Mouse (Mus musculus) kidney, embryonic 15.5 days (tissue): Measurements from ENCODE around the gene Olfr1349. TPM values are rescaled to one million over a fixed set of nuclear protein-coding genes. Genes with fewer than 3 reads are reported as not detected.
"Not testable (repeated sequence)": the region's sequence is repeated elsewhere in the genome, so short reads cannot be mapped to it uniquely, and the experiment has no call there.

Source experiments
- ATAC-seq: fragments of 200-750 bp; cut with Nextera tagmentation; replicated peaks from 2 replicates; pipeline ENCODE4 v1.8.0; 2017; ENCODE audit warnings: moderate TSS enrichment; ENCODE audit not compliant: low FRiP score
- H3K27ac ChIP-seq: fragments of 300-500 bp; sonication (generic); 2 replicates; pipeline ENCODE4 v1.5.1; 2015; ENCODE audit warnings: mild to moderate bottlenecking, inconsistent platforms
- H3K27me3 ChIP-seq: fragments of 300-500 bp; sonication (generic); 2 replicates; pipeline ENCODE4 v1.6.1; 2015; ENCODE audit warnings: inconsistent platforms
- H3K36me3 ChIP-seq: fragments of 300-500 bp; sonication (generic); 2 replicates; pipeline ENCODE4 v1.6.1; 2015; ENCODE audit warnings: inconsistent platforms
- H3K4me1 ChIP-seq: fragments of 300-500 bp; sonication (generic); 2 replicates; pipeline ENCODE4 v1.6.1; 2015; ENCODE audit warnings: inconsistent platforms
- H3K4me2 ChIP-seq: fragments of 300-500 bp; sonication (generic); 2 replicates; pipeline ENCODE4 v1.6.1; 2015; ENCODE audit warnings: moderate library complexity, mild to moderate bottlenecking, inconsistent platforms
- H3K4me3 ChIP-seq: fragments of 300-500 bp; sonication (generic); replicated peaks from 2 replicates; pipeline ENCODE4 v1.5.1; 2015; ENCODE audit warnings: mild to moderate bottlenecking, inconsistent platforms
- H3K9ac ChIP-seq: fragments of 300-500 bp; sonication (generic); 2 replicates; pipeline ENCODE4 v1.6.1; 2015; ENCODE audit warnings: mild to moderate bottlenecking, inconsistent platforms
- H3K9me3 ChIP-seq: fragments of 300-500 bp; sonication (generic); replicated peaks from 2 replicates; pipeline ENCODE4 v1.6.1; 2016; ENCODE audit warnings: inconsistent platforms
- WGBS: fragments of 180-500 bp; shearing (Covaris S2); methylation state at CpG from one replicate; pipeline ENCODE4 v1.1.7; 2015; ENCODE audit warnings: mixed read lengths; 5-methylcytosine and 5-hydroxymethylcytosine counted together
- polyA plus RNA-seq: library from polyadenylated mRNA; unstranded; fragments of >200 nt; fragmentation: Nextera tagmentation; extraction: Ambion mirVana; gene quantifications from 2 replicates; pipeline ENCODE4 v1.2.1, GENCODE M21; 2015

Gene Olfr1349
- polyA plus RNA-seq = not detected in 2 replicates

GRCm38 (mm10) chr7:6522850-6523249 is at the start of gene Olfr1349:
Olfr1349 (minus strand) TSS chr7:6522950.
- H3K4me1 ChIP-seq = no peaks in the 10 kb centered on the region
- no peak for ATAC-seq
- no peaks in the 10 kb centered on the region for H3K27me3 ChIP-seq
- no peaks in the 10 kb centered on the region for H3K9me3 ChIP-seq
- H3K4me2 ChIP-seq = no peak within 1 kb of the TSS
- 86% methylated on average over 5 of the region's 5 CpGs for WGBS
- no peak within 1 kb of the TSS for H3K27ac ChIP-seq
- no peak within 1 kb of the TSS for H3K9ac ChIP-seq
- H3K4me3 ChIP-seq = no peak within 1 kb of the TSS
- no peaks in the 10 kb centered on the region for H3K36me3 ChIP-seq

GRCm38 (mm10) chr7:6564541-6564940 is 41.8 kb upstream of the Olfr1349 start, which contains the start of gene Olfr1350:
Olfr1350 (plus strand) TSS chr7:6564841.
- no peaks in the 10 kb centered on the region for H3K9me3 ChIP-seq
- H3K27me3 ChIP-seq = no peaks in the 10 kb centered on the region
- no peak within 1 kb of the TSS for H3K4me2 ChIP-seq
- H3K36me3 ChIP-seq = no peaks in the 10 kb centered on the region
- H3K4me3 ChIP-seq = no peak within 1 kb of the TSS
- ATAC-seq = no peak
- H3K27ac ChIP-seq = no peak within 1 kb of the TSS
- H3K9ac ChIP-seq = no peak within 1 kb of the TSS
- no peaks in the 10 kb centered on the region for H3K4me1 ChIP-seq

- H3K9ac ChIP-seq = no peak overlapping the region
- H3K4me1 ChIP-seq = no peaks in the 10 kb centered on the region
- no peak overlapping the region for H3K4me3 ChIP-seq
- H3K36me3 ChIP-seq = no peaks in the 10 kb centered on the region
- no peak overlapping the region for H3K4me2 ChIP-seq
- no peak overlapping the region for H3K27ac ChIP-seq
- ATAC-seq = no peak
- WGBS = 63% methylated on average over 5 of the region's 5 CpGs
- H3K27me3 ChIP-seq = no peaks in the 10 kb centered on the region
- H3K9me3 ChIP-seq = no peaks in the 10 kb centered on the region
Observed at GRCm38 (mm10) chr7:6526141-6526540, 3.4 kb upstream of the Olfr1349 start.

- Histone ChIP-seq H3K4me1 (no peaks in the 10 kb centered on the region), H3K36me3 (no peaks in the 10 kb centered on the region), H3K4me3 (no peak overlapping the region), H3K27me3 (no peaks in the 10 kb centered on the region), H3K9me3 (no peaks in the 10 kb centered on the region), H3K27ac (no peak overlapping the region), H3K9ac (no peak overlapping the region), H3K4me2 (no peak overlapping the region)
- ATAC-seq = no peak
- WGBS = 73% methylated on average over 3 of the region's 3 CpGs
Observed at GRCm38 (mm10) chr7:6525001-6525400, 2.3 kb upstream of the Olfr1349 start.

- ATAC-seq = no peak
- no peaks in the 10 kb centered on the region for H3K4me1 ChIP-seq
- no peak overlapping the region for H3K4me2 ChIP-seq
- no peak overlapping the region for H3K9ac ChIP-seq
- no peaks in the 10 kb centered on the region for H3K36me3 ChIP-seq
- H3K9me3 ChIP-seq = no peaks in the 10 kb centered on the region; the same call in 1 of the 2 replicates
- no peaks in the 10 kb centered on the region for H3K27me3 ChIP-seq
- no peak overlapping the region for H3K4me3 ChIP-seq
- 42% methylated on average over 1 of the region's 1 CpGs for WGBS
- H3K27ac ChIP-seq = no peak overlapping the region
Observed at GRCm38 (mm10) chr7:6521666-6522065, 1.1 kb downstream of the Olfr1349 start.

GRCm38 (mm10) chr7:6508648-6509047 is 14.1 kb downstream of the Olfr1349 start, which contains the start of gene Olfr1348:
Olfr1348 (minus strand) TSS chr7:6508748.
- no peak within 1 kb of the TSS for H3K27ac ChIP-seq
- H3K4me2 ChIP-seq = no peak within 1 kb of the TSS
- 94% methylated on average over 1 of the region's 1 CpGs for WGBS
- H3K9ac ChIP-seq = no peak within 1 kb of the TSS
- no peak for ATAC-seq
- no peak within 1 kb of the TSS for H3K4me3 ChIP-seq
- H3K9me3 ChIP-seq = no peaks in the 10 kb centered on the region; the same call in 1 of the 2 replicates
- H3K36me3 ChIP-seq = no peaks in the 10 kb centered on the region
- no peaks in the 10 kb centered on the region for H3K27me3 ChIP-seq
- no peaks in the 10 kb centered on the region for H3K4me1 ChIP-seq

DNA sequence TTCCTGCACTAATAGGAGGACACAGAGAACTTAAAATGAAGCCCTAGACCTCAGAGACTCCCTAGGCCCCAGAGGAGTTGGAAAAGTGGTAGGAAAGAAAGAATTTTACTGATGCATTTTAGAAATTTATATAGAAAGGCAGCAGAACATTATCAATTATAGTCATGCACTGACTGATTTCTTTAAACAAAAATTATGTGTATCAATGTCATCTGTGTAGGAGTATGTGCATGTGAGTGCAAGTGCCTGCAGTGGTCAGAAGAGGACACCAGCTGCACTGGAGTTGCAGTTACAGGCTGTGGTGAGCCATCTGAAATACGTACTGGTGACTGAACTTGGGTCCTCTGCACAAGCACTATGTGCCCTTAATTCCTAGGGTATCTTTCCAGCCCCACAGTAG is 23.1 kb downstream of the Olfr1349 start, which contains the start of gene Olfr1347:
TSS of gene Olfr1347 (minus strand) at position 101 of the 400 bp plus-strand sequence.
- Histone ChIP-seq H3K4me1 (no peaks in the 10 kb centered on the region), H3K36me3 (no peaks in the 10 kb centered on the region), H3K9ac (no peak within 1 kb of the TSS), H3K4me3 (no peak within 1 kb of the TSS), H3K4me2 (no peak within 1 kb of the TSS), H3K9me3 (no peaks in the 10 kb centered on the region), H3K27ac (no peak within 1 kb of the TSS), H3K27me3 (no peaks in the 10 kb centered on the region)
- ATAC-seq = no peak
- 58% methylated on average over 1 of the region's 1 CpGs for WGBS

GRCm38 (mm10) chr7:6486841-6487240 is 35.9 kb downstream of the Olfr1349 start, which contains the start of gene Olfr5:
Olfr5 (minus strand) TSS chr7:6486941.
- Histone ChIP-seq H3K4me2 (no peak within 1 kb of the TSS), H3K27me3 (no peaks in the 10 kb centered on the region), H3K9me3 (no peaks in the 10 kb centered on the region), H3K4me1 (no peaks in the 10 kb centered on the region), H3K9ac (no peak within 1 kb of the TSS), H3K4me3 (no peak within 1 kb of the TSS), H3K27ac (no peak within 1 kb of the TSS), H3K36me3 (no peaks in the 10 kb centered on the region)
- no peak for ATAC-seq
- 31% methylated on average over 2 of the region's 2 CpGs for WGBS

GRCm38 (mm10) chr7:6477633-6478032 is 45.1 kb downstream of the Olfr1349 start:
- not testable (repeated sequence) for H3K4me3 ChIP-seq, ATAC-seq, H3K4me2 ChIP-seq, H3K9ac ChIP-seq, H3K36me3 ChIP-seq, H3K27ac ChIP-seq, H3K27me3 ChIP-seq, H3K9me3 ChIP-seq, H3K4me1 ChIP-seq
- WGBS = 67% methylated on average over 2 of the region's 2 CpGs

- no peaks in the 10 kb centered on the region for H3K27me3 ChIP-seq
- ATAC-seq = no peak
- H3K4me2 ChIP-seq = no peak within 1 kb of the TSS
- no peaks in the 10 kb centered on the region for H3K4me1 ChIP-seq
- H3K36me3 ChIP-seq = no peaks in the 10 kb centered on the region
- no peak within 1 kb of the TSS for H3K27ac ChIP-seq
- H3K4me3 ChIP-seq = no peak within 1 kb of the TSS
- no peak within 1 kb of the TSS for H3K9ac ChIP-seq
- H3K9me3 ChIP-seq = no peaks in the 10 kb centered on the region
Observed at GRCm38 (mm10) chr7:6466951-6467350, 55.8 kb downstream of the Olfr1349 start, which contains the start of gene Olfr1346. Olfr1346 (plus strand) TSS chr7:6467101.

Other genes with a start within 250 kb of the Olfr1349 start
- 5.9 and 6.3 TPM in 2 replicates for gene Zfp667, start 236.4 kb downstream of the Olfr1349 start, polyA plus RNA-seq
- gene Zfp583, start 191.7 kb downstream of the Olfr1349 start, polyA plus RNA-seq = 5.1 and 6.2 TPM in 2 replicates
- gene Gm3854, start 179.2 kb downstream of the Olfr1349 start, polyA plus RNA-seq = 2.3 and 2.4 TPM in 2 replicates
- 1.7 and 2.5 TPM in 2 replicates for gene Zfp78, start 159.7 kb downstream of the Olfr1349 start, polyA plus RNA-seq
- gene Zfp28, start 139.7 kb downstream of the Olfr1349 start, polyA plus RNA-seq = 7.8 and 8.3 TPM in 2 replicates
- gene Smim17, start 124.2 kb downstream of the Olfr1349 start, polyA plus RNA-seq = 0.04 and 0.17 TPM in 2 replicates
- gene Gm20715, start 112.7 kb downstream of the Olfr1349 start, polyA plus RNA-seq = not detected in 2 replicates
- gene Olfr1344, start 84.3 kb downstream of the Olfr1349 start, polyA plus RNA-seq = not detected in 2 replicates
- gene Olfr1336, start 66.8 kb downstream of the Olfr1349 start, polyA plus RNA-seq = not detected in 2 replicates
- gene Olfr1346, start 55.8 kb downstream of the Olfr1349 start, polyA plus RNA-seq = not detected in 2 replicates
- gene Olfr5, start 36.0 kb downstream of the Olfr1349 start, polyA plus RNA-seq = not detected in 2 replicates
- gene Olfr1347, start 23.2 kb downstream of the Olfr1349 start, polyA plus RNA-seq = not detected in 2 replicates
- not detected in 2 replicates for gene Olfr1348, start 14.2 kb downstream of the Olfr1349 start, polyA plus RNA-seq
- not detected in 2 replicates for gene Olfr1350, start 41.9 kb upstream of the Olfr1349 start, polyA plus RNA-seq
- 4.0 TPM in 2 replicates for gene Zim1, start 173.5 kb upstream of the Olfr1349 start, polyA plus RNA-seq
- gene Peg3, start 207.5 kb upstream of the Olfr1349 start, polyA plus RNA-seq = 164 and 168 TPM in 2 replicates
- 5.1 and 7.3 TPM in 2 replicates for gene Usp29, start 207.6 kb upstream of the Olfr1349 start, polyA plus RNA-seq